Mouse (Mus musculus) right cerebral cortex, postnatal 4 days (tissue): ENCODE measurements around the gene Cebpz.

Experiments used
- DNase-seq: peaks from one replicate; pipeline ENCODE4 v3.0.0-alpha.2; 2022

Gene Cebpz

DNA sequence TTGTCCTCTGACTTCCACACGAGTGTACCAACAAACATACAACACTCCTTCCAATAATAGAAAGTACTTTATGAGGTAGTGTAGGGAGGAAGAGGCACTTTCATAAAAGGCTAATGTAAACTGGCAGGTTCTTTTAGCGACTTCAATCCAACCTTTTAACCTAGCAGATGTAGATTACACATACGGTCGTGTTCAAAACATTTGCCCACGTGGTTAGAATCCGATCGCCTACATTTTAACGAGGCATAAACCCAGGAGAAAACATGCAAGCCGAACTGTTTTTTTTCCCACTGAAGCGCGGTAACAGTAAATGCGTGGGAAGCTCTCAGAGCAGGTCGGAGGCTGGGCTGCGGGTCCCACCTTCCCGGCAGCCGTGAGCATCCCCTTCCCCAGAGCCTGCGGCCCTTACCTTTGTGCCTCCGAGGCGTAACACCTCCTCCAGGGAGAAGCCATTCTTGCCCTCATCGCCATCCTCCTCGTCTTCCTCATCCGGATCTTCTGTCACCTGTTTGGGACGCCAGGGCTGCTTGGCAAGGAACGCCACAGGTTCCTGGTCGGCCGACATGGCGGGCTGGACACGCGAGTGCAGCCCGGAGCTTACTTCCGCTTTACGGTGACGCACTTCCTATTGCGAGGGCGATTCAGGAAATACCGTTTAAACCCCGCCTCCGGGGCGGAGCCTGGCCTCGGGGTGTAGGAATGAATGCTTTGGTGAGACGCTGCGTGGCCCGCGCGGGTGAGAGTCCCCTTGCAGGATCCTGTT, at the start of gene Cebpz, which contains the start of gene Ndufaf7:
Gene Cebpz (minus strand): TSS at position 601 of the 763 bp plus-strand sequence.
Gene Ndufaf7 (plus strand): TSS at position 671 of the 763 bp plus-strand sequence.
- DNase-seq: peak; percentile 95

DNA sequence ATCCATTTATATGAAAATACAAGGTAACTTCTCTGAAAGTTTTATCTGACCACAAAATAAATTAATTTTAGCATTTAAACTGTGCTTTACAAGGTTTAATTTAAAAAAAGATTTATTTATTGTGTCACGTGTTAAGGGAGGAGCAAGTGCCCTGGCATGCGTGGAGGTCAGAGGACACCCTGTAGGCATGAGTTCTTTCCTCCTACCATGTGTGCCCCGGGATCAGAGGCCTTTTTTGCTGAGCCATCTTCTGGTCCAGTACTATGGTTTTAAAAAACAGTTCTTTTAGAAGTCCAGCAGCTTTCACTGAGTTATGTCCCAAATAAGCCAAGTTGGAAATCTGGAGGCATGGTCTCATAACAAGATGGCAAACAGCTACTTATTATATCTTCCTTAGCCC, 46.9 kb upstream of the Cebpz start:
- DNase-seq: no peak

DNA sequence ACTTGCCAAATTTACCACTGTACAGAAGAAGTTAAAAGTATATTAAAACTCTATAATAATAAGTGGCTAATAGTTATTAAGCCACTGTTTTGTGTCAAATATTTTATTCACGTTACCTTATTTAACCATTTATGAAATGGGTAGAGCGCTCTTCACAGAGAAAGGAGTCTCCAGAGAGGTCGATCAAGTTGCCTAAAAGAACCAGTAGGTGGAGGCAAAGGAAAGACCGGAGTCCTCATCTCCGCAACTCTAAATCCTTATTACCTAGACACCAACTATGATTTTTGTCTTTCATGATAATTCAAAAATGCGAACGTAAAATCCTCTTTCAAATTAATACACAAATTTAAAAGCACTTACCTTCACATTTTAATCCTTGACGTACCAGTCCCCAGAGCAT, 46.3 kb upstream of the Cebpz start:
- DNase-seq: no peak

DNA sequence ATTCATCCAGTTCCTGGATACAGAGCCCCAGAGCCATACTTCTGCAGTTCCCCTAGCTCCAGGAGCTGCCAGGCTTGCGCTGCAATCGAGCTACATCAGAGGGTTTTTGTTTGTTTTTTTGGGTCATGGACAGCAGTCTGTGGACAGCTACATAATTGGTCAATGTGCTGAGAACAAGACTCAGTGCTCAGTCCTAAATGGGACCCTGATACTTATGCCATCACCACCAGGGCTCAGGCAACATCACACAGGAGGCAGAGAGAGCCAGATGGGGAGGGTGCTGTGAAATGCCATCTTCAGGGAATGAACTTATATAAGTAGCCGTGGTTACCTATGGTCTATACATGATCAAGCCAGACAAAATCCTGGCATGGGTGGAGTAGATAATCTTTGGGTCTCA, 31.6 kb upstream of the Cebpz start:
- no peak for DNase-seq

DNA sequence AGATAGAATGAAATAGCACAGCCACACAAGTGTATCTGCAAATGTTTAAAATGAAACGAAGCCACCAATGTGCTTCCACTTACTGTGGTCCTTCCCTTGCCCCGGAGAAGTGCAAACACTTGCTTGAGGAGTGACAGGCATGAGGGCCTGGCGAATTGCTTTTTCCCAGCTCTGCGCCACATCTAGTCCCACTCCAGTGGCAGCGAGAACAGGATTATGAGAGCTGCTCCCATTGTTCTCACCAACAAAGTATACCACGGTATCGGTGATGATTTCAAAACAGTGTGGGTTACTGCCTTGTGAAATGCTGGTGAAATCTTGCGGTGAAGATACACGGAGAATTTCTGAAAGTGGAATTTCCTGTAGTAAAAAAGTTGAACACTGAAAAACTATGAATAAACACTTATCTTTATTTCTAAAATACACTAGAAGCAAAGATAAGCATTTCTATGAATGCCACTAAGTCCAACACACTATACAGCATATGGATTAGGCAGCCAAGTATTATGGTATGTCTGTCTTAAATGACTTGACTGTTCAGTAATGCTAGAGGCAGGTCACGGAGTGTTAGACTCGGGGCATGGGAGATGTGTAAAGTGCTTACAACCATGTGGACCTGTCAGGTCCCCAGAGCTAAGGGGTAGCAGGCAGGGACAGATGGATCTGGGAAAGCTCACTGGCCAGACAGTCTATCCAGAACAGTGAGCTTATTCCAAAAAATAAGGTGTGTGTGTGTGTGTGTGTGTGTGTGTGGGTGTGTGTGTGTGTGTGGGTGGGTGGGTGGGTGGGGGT, 29.4 kb upstream of the Cebpz start:
- DNase-seq: no peak

DNA sequence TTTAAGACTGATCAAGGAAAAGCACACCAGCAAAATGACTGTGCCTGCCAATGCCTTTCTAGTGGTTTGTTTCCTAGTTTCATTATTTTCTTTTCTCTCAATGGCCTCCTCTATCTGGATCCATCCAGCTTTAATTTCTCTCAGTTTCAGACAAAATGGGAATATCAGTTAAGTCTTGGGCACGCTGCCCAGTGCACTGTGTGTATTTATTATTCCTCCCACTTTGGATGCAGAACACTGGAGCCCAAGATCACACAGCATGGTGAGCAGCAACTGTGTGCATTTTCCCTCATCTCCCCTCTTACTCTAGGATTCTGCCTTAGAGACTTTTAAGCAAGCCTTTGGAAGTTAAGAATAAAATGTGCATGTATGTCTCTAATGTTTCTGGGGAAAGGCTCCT, 27.5 kb upstream of the Cebpz start:
- peak; percentile 47 for DNase-seq

DNA sequence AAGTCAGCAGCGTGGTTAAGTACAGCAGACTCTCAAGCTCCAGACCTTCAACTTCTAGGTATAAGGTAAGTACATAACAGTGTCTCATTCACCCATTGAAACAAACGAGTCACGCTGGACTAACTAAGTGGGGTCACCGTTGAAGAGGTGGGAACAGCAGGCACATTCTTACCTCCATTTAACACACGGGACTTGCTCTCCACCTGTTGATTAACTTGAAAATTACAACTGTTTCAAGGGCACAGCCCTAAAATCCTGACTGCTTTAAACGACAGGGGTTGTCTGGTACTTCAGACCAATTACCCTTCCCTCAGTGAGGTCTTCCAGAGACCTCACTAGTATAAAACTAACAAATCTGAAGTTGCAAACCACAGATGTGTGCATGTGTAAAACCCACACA, 22.6 kb upstream of the Cebpz start:
- DNase-seq: no peak

DNA sequence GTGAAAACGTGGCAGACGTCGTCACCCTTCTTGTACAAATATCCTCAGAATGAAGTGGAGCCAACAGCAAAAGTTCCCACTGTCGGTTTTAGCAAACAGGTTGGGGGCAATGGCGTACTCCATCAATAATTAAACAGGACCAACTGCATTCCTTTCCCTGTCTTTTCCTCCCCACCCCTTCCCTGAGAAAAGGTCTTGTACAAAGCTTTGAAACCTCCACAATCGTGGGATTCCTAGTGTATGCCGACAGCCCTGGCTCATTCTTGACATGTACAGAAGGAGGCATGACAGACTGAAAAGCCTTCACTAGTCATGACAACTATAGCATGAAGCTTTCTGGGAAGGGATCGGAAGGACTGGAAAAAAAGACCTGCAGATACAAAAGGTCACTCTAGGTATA, 16.4 kb upstream of the Cebpz start:
- no peak for DNase-seq

DNA sequence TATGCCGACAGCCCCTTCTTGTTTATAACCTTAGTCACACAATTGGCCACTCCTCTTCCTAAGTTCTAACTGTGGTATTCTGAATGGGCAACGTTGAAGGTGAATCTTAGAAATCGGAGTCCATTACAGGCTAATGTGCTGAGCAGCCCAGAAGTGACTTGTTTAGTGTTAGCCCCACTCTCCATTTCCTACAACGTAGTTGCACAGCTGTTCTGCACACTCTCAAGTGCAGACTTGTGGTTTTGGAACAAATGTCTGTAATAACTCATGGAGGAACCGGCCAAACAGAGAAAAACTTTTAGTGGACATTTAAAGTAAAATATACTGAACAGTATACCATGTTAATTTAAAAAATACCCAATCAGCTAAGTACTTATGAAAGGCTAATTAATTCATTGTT, 15.2 kb upstream of the Cebpz start:
- no peak for DNase-seq

DNA sequence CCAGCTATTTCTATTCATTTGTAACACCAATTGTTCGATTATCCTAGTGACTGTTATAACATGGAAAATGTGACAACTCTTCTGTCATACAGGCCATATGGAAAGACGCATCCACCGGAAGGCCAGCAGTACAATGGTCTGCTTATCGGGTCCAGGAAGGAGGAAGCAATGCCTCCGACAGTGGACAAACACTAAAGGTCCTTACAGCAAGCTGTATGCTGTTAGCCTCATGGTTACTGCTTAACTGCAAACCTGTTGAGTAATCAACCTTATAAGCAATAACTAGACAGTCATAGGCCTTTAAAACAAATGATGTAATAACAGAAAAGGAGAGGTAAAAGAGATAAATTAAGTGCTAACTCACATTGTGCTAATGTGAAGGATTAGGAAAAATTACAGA, 14.4 kb upstream of the Cebpz start:
- no peak for DNase-seq

DNA sequence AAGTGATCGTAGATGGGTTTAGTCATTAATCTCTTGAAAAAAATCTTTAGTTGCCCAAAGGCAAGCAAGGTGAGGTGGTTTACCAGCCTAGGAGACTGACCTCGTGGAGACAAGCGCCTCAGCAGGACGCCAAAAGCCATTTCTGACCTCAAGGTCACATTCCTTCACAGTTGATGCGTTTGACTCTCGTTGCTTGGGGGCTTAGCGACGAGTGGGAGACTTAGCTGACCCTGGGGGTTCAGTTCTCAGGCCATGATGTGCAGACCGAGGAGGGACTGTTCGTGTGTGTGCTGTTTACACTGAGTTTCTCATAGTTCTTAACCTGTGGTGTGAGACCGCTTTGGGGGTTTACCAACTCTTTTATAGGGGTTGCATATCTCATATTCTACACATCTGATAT, 5.7 kb upstream of the Cebpz start:
- DNase-seq: no peak

DNA sequence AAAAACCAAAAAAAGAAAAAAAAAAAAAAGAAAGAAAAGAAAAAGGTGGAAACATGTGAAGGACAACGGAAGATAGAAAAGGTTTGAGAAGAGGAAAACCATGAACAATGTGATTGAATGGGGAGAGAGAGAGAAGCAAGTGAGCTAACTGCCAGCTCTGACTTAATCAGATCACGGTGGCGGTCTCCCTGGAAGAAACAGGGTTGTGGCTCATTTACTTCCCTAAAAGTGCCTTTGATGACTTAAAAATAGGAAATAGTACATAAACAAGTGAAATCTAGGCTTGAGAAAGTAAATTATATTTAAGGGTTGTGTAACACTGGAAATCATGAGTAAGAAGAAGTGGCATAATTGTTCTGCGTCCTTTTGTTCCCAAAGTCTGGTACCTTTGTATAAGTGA, 2.1 kb upstream of the Cebpz start:
- DNase-seq: no peak

DNA sequence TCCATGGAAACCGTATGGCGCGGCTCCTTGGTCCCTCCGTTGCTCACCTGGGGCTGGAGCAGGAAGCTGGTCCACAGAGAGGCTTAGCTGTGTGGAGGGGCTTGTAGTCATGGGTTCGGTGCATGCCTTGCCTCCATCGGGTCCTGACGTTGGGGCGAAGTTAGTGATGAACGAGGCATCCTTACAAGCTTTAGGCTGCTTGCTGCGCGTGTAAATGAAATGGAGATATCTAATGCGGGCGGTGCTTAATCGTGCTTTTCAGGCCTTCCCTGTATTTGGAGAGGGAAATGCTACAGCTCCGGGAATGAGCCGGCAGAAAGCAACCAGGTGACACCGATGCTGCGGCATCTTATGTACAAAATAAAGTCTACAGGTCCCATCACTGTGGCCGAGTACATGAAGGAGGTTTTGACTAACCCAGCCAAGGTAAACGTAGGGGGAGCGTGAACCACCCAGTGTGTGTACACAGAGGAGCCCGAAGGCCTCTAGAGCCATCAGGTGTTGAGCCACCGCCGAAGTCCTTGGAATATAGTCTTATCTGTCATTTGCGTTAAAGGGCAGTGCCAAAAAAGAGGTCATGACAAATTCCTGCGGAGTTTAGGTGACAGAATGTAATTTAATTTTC, 475 bp upstream of the Cebpz start:
- no peak for DNase-seq

DNA sequence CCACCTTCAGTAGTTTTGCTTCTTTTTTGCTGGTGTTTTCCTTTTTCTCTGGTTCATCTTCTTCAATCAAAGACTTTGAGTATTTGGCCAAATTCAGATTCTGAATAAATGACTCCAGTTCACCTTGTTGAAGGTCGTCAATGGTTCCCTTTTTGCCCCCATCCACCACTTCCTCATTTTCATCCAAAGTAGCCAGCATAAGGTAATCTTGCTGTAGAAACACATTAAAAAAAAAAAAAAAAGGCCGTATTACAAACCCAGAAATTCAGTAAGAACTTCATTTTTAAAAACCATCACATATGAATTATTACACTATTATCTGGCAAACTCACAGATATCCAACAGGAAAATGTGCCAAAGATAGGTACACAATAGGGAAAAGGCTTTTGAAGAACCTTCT, 1.0 kb downstream of the Cebpz start:
- no peak for DNase-seq

DNA sequence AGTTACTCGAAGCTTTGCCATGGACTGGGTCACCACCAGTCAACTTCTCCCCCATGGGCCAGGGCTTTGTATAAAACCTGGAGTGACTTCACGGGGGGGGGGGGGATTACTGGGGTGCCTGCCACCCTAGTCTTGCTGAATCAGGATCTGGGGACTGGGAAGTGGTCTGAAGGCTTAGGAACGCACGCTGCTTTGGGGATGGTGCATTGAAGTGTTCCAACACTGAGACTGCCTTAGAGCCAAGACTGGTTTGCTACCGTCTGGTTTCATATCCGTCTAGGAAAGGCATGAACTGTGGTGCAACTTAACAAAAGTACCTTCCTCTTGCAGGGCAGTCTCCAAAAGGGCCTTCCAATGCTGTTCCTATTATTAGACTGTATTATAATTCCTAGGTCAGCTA, 19.2 kb downstream of the Cebpz start:
- DNase-seq: no peak

DNA sequence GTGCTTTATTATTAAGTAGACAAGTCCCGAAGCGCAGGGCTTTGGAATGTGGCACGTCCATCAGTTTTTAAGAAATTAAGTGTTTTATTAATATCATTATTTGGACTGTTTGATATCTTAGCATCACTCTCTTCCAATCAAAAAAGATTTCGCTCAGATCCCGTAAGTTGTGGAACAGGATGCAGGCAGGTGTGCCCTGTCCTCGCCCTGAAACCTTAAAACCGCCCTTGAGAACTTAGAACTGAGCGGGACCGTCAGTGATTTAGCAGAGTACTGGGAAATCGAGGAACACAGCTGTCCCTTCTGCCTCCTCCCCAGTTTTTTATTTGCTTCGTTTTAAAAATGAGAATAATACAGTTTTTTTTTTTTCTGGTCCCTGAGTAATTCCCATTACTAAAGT, 20.0 kb downstream of the Cebpz start:
- no peak for DNase-seq

DNA sequence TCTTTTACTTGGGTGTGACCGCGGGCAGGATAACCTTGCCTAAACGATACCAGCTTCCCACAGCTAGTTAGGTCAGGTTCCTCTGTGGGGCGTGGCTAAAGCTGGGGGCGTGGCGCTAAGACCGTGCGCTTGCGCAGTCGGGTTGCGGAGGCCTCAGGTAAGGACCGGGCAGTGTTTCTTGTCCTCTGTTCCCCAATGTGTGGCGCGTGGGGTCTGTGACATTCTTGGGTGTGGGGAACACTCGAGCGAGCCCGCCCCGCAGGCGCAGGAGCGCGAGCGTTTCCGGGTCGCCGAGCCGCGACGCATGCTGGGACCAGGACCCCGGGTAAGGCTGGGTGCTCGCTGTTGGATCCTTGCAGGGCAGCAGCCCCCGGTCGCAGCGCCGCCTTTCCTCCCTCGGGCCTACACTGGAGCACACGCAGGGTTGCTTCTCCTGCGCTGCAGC, 20.5 kb downstream of the Cebpz start, which contains the start of gene Cebpzos:
Gene Cebpzos (plus strand): TSS at position 132 of the 445 bp plus-strand sequence.
- DNase-seq: peak; percentile 82

DNA sequence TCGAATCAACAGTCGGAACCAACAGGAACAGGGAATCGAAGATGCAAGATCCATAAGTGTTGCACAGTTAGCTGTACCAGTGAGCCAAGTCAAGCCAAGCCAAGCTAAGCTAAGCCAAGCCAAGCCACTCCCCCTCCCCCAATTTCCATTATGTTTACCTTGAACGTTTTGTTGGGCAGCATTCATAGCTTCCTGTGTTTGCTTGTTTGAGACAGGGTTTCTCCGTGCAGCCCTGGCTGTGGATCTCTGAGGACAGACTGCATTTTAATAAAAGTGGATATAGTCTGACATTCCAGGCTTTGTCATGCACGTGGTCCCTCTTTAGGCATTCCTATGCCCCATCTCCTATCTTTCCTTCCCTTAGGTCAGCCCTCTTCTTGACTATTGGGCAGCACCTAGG, 21.1 kb downstream of the Cebpz start:
- no peak for DNase-seq

DNA sequence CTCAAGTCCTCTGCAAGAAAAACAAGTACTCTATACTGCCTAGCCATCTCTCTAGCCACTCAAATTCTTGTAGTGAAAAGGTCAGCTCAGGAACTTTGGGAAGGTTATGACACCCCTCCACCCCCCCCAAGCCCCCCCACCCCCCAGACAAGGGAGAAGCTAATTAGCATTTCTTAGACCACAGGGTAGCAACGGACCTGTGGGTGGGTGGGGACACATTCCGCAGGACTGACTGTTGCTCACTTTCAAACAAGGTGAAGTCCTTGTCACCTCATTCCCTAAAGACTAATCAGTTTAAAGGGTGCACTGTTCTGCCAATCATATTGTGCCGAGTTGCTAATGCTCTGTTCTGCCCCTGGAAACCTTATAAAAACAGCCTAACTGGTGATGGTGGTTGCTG, 22.9 kb downstream of the Cebpz start:
- no peak for DNase-seq

DNA sequence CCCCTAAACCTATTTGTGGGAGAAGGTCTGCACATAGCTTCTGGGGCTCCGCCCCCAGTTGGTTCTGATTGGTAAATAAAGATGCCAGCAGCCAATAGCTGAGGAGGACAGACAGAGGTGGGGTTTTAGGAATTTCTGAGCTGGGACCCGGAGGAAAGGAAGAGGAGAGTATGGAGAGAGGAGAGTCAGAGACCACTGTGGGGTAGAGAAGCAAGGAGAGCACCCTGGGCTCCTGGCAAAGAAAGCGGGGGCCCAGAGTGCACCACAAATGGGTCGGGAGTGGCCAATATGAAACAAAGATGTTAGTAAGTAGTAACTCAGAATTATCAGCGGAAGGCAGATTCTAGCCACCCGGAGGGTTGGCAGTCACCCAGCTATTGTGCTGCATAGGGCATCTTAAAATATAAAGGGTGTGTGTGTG, 24.0 kb downstream of the Cebpz start:
- DNase-seq: peak; percentile 32

DNA sequence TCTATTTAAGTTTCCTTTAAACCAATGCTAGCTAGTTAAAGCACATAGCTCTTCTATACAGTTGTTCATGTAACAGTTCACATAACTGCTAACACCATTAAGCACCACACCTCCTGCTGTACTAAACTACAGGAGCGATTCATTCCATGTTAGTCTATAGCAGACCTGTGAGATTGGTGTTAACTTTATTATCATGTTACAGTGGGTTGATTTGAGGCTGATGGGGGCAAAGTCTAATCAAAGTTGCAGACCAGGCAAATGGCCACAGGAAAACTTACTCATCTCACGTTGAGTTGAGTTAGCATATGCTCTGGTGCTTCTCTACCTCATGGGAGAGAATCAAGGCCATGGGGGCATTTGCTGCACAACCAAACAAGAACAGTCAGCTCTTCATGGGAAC, 27.5 kb downstream of the Cebpz start:
- no peak for DNase-seq

DNA sequence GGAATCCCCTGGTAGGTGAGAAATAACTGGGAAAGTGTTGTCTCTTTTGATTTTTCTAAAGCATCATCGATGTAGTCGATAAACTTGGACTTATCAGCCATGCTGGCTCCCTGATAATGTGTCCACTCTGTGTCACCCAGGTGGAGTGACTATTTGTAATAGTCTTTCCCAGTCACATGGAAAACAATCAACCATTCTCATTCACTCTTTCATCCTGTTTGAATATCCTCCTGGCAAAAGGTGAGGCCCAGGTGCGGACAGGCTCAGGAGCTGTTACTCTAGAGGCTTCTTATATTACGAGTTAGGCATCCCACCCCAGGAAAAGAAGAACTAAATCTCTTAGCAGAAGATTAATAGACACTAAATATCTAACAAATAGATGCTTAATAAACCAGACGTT, 30.0 kb downstream of the Cebpz start, which contains the start of gene Sult6b1:
Gene Sult6b1 (minus strand): TSS at position 101 of the 400 bp plus-strand sequence.
- no peak for DNase-seq

DNA sequence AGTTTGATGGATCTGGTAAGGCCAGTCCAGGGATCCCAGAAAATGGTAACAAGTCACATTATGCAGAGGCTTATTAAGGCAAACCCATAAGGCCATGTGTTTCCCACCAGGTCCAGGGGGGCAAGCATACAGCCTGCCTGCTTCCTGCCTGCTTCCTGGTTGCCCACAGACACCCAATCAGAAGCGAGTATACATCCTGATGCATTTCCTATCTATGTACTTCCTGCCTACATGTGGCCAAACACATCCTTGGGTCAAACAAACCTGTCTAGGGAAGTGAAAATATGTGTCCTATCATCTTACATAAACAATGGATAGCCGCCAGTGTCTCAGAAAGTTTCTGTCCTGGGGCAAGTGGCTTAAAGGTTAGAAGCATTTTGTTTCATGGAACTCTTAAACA, 33.7 kb downstream of the Cebpz start:
- DNase-seq: no peak

DNA sequence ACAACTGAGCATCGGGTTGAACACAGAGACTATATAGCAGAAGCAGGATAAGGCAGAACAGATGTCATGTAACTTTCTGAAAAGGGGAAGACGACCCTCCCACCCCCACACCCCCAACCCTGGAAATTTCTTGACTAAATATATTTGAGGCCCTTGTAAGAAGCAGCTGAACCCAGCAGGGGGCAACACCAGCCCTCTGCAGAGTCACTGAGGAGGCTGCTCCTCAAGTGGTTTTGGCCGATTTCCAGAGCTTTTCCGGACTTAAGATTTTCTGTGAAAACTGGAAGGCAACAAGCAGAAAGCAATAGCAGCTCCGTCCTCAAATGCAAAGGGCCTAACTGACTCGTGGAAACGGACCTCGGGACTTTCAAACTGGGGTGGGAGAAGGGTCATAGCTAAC, 41.5 kb downstream of the Cebpz start:
- DNase-seq: peak; percentile 49
